10 mouse cellular contexts compared by ENCODE assay signal in genomic region chr13:45493846-45494245, GRCm38 (mm10). TPM values are rescaled to one million over a fixed set of nuclear protein-coding genes. Genes with fewer than 3 reads are reported as not detected.
DNase-seq lines count a peak whose midpoint lies in the region; ATAC-seq lines count a peak whose summit lies in the region.
"Had no signal": no experiment of that assay in that cellular context is flagged by ENCODE, and none has a peak within 500 bp of the region (broad histone marks: within the 10 kb centered on the region; RNA-seq: fewer than 3 reads in every experiment).

No protein-coding gene starts in this region.

- no peaks in the 10 kb centered on the region for H3K27me3 ChIP-seq in heart, embryonic 16.5 days (ENCODE audit: control insufficient read depth, insufficient read depth, low read length)
- no peaks in the 10 kb centered on the region for H3K27me3 ChIP-seq in midbrain, embryonic 15.5 days (replicated peaks)
- H3K27me3 ChIP-seq: CH12.LX; megakaryocyte, embryonic 14.5 days had no signal

- no peak overlapping the region for H3K9ac ChIP-seq in heart, embryonic 16.5 days (ENCODE audit: low read length)
- no peak overlapping the region for H3K9ac ChIP-seq in midbrain, embryonic 15.5 days

- peak overlapping the region; percentile 46; the same call in 1 of the 2 replicates for H3K4me2 ChIP-seq in heart, embryonic 16.5 days (ENCODE audit: low read depth, low read length)
- H3K4me2 ChIP-seq in midbrain, embryonic 15.5 days, result peak overlapping the region; percentile 37

- H3K27ac ChIP-seq in heart, embryonic 16.5 days (ENCODE audit: low read length), result peak overlapping the region; percentile 83
- H3K27ac ChIP-seq in midbrain, embryonic 15.5 days, result no peak overlapping the region

- no peaks in the 10 kb centered on the region for H3K9me3 ChIP-seq in heart, embryonic 16.5 days (replicated peaks; ENCODE audit: control insufficient read depth, low read length)
- no peaks in the 10 kb centered on the region for H3K9me3 ChIP-seq in midbrain, embryonic 15.5 days

- H3K36me3 ChIP-seq in heart, embryonic 16.5 days (ENCODE audit: control insufficient read depth, insufficient read depth), result no peaks in the 10 kb centered on the region
- H3K36me3 ChIP-seq in midbrain, embryonic 15.5 days (replicated peaks), result no peaks in the 10 kb centered on the region

- H3K4me3 ChIP-seq in heart, embryonic 16.5 days (ENCODE audit: low read length), result peak overlapping the region; percentile 21
- peak overlapping the region; percentile 26 for H3K4me3 ChIP-seq in midbrain, embryonic 15.5 days
- H3K4me3 ChIP-seq: megakaryocyte, embryonic 14.5 days had no signal

- H3K4me1 ChIP-seq in heart, embryonic 16.5 days (ENCODE audit: control insufficient read depth, insufficient read depth, low read length), result peaks cover 4% of the 10 kb centered on the region
- no peaks in the 10 kb centered on the region for H3K4me1 ChIP-seq in midbrain, embryonic 15.5 days

- WGBS in heart, embryonic 16.5 days, result 26% methylated on average over 10 of the region's 10 CpGs
- 43% methylated on average over 10 of the region's 10 CpGs for WGBS in midbrain, embryonic 15.5 days

- DNase-seq in heart, adult 18-20 months, result peak; percentile 52 to 79
- no peak for DNase-seq in heart, postnatal 36 days
- peak; percentile 36 to 48 for DNase-seq in cerebellum, postnatal 36 days
- DNase-seq in thymus, postnatal 10 days (ENCODE audit: low spot score in 2 of 2), result no peak
- DNase-seq in right cerebral cortex, postnatal 14 days, result no peak

- ATAC-seq in heart, embryonic 16.5 days (replicated peaks; ENCODE audit: extremely low read depth, insufficient read depth, low FRiP score), result peak; percentile 88
- ATAC-seq in midbrain, embryonic 15.5 days (replicated peaks), result peak; percentile 39
- ATAC-seq in megakaryocyte, adult 5-6 weeks (ENCODE audit: poor library complexity, severe bottlenecking), result no peak

- intact Hi-C loops in heart, postnatal 36 days (cut with DNase I), result no loop called here

RNA-seq across cellular contexts. Expression of gene Gmpr, which starts 13.4 kb away (rescaled TPM):
- total RNA-seq in heart, adult 18-20 months (2021), result 100 to 1,000 TPM; 149 to 156 TPM
- 100 to 1,000 TPM; 174 to 188 TPM for total RNA-seq in heart, postnatal 36 days (2021)
- 213 and 219 TPM in 2 replicates for polyA plus RNA-seq in heart, embryonic 16.5 days (2015; fragmentation: Nextera tagmentation; extraction: Ambion mirVana)
- 29.5 and 31.7 TPM in 2 replicates for polyA plus RNA-seq in midbrain, embryonic 15.5 days (2015; fragmentation: Nextera tagmentation; extraction: Ambion mirVana)
- total RNA-seq in megakaryocyte, adult 5-6 weeks (2015), result 1.7 and 2.0 TPM in 2 replicates
- total RNA-seq in megakaryocyte, adult 5-6 weeks (2017), result 1.0 and 1.1 TPM in 2 replicates

Comparison
In these comparisons a context has a peak if more than half of its experiments do, and no peak if none do; other contexts are left out.
1. DNase-seq: peak in heart, adult 18-20 months (2 of 2) and cerebellum, postnatal 36 days (2 of 2); none in heart, postnatal 36 days (0 of 2), thymus, postnatal 10 days (0 of 2) and right cerebral cortex, postnatal 14 days (single experiment).
2. RNA of gene Gmpr, which starts 13.4 kb away (total RNA-seq): 174 to 188 TPM in heart, postnatal 36 days and 149 to 156 TPM in heart, adult 18-20 months; 1.0 to 2.0 TPM in megakaryocyte, adult 5-6 weeks; every median in the first group is over 10 times any median in the second.